Mouse (Mus musculus) skeletal muscle tissue, adult 2 months (tissue): Measurements from ENCODE around the gene Foxo1.

ENCODE experiments used
- DNase-seq: peaks from one replicate; pipeline ENCODE4 v3.0.0-alpha.2; 2012; ENCODE audit warnings: low read depth, low spot score

Foxo1 gene

DNA sequence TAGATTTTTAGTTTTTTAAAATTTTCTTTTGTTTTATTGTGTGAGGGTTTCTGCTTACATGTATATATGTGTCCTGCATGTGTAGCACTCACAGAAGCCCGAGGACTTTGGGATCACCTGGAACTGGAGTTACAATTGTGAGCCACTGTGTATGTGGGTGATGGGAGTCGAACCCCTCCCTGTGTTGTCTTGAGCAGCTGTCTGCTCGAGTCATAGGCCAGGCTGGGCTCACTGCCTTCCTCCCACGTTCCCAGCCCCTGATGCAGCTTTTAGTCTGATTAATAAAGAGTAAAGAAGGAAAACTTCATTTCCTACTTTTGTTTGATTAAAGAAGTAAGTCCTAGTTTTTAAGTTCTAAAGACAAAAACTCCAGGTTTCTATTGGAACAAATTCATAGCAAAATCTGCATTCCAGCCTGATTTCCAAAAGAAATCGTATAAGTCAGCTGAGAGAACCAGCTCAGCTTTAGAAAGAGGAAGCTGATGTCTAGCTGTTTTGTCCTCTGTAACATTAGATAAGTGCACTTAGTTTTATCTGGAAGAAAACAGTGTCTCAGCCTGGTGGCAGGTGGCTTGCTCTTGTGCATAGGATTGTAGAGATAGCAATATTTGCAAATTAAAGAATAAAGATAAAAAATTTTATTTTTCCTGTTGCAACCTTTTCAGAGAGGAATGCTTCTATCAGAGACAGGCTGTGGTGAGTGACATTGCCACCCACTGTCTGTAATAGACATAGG is 40.6 kb downstream of the Foxo1 start:
- no peak for DNase-seq

DNA sequence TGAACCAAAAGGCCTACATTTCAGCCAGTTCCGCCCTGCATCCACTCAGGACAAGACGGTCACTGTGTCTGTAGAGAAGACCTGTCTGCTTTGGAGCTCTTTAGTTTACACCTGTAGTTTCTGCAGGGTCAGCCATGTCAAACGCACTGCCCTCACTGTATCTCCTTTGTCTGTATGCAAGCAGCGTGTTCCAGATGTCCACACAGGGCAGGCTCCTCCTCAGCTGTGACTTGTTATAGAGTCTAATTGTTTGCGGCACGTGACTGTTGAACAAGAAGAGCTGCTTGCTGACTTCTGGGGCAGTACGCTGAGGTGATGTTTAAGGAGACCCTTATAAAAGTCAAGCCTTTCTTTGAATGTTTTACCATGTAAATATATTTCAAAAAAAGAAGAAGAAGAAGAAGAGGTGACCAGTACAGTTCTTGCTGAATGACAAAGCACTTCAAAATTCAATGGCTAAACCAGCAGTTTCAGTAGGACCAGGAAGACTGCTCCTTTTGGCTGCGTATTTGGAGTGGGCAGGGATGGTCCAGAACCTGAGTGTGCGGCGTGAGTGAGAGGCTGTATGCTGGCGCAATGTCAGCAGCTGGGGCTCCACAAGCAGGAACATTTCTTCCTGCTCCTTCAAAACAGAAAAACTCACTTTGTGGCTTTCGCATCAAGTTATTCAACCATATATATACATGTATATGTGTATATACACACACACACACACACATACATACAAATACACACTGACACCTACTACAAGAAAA is 52.6 kb downstream of the Foxo1 start:
- no peak for DNase-seq

DNA sequence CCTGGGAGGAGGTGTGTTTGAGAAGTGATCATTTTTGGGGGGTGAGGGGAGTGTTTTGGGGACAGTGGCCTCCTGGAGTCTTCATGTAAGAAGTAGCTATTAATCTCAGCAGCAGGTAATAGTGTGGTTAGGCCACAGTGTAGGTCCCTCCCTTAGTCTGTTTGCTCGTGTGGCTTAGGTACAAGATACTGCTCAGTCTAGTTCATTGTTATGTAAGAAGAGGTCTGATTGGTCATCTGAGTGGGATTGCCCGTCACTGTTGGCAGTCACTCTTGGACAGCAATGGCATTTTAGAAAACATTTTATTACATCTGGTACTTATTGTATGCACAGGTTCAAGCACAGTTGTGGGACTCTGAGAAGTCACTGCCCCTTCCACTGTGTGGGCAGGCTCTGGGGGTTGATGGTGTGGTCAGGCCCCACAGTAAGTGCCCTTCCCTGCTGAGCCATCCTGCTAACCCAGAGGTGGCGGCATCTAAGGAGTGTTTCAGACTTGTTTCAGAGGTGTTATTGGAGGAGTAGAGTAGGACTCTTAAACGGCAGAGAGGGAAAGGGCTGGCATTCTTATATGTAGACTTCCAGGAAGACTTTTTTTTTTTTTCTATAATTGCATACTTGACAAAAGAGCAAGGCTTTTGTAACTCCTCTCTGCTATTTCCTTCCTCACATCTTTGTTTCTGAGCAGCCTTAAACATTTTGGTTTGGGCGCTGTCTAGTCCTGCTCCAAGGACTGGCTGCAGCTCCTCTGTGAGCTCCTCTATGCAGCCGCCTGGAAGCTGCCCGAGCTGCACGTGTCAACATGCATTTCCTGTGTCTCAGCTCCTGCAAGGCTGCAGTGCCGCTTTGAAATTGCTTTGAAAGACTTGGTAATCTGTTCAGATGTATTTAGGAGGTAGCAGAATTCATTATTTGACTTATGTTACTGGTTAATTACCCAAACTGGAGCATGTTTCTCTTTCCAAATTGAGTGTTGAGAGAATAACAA is 54.6 kb downstream of the Foxo1 start:
- no peak for DNase-seq

DNA sequence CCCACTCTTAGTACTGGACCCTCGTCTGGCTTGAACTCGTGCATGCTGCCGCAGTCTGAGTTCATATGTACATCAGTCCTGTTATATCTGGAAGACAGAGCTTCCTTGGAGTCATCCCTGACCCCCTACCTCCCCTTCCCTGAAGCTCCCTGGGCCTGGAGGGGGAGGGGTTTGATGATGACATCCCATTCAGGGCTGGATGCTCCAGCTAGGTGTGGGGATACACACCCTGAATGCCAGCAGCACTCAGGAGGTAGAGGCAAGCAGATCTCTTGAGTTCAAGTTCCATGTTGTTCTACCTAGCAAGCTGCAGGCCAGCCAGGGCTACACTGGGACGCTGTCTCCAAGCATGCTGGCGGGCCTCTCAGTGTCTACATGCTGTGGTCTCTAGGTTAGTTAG is 56.9 kb downstream of the Foxo1 start:
- no peak for DNase-seq

DNA sequence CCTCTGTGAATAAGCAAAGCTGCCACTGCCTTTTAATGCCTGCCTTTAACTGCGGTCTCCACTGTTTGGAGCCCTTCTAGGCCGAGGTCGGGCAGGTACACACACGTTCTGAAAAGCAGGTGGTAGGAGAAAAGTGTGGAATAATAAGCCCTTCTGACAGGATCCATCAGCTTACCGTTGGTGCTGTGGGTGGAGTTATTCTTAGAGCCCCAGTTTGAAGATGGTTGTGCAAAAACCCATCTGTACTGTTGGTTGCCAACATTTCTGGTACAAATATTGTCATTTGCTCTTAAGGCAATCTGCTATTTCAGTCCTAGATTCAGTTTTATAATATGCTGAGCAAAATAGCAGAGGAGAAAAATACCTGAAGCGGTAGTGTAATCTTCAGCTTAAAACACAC is 58.6 kb downstream of the Foxo1 start:
- DNase-seq: no peak

DNA sequence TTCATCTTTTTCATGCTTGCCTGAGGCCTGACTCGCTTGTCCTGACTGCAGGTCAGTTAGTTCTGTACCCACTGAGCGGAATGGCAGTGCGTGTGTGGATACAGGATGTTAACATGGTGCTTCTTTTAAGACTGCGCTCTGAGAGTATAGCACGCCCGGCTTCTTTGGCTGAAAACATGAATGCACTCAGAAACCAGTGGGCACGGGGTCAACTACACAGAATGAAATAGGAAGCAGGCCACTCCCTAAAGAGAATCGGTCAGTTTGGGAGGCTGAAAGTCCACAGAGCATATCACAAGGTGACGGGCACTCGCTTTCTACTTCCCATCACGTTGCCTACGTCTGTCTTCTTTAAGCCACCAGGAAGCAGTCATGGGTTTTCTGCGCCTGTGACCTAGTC is 59.0 kb downstream of the Foxo1 start:
- DNase-seq: no peak

DNA sequence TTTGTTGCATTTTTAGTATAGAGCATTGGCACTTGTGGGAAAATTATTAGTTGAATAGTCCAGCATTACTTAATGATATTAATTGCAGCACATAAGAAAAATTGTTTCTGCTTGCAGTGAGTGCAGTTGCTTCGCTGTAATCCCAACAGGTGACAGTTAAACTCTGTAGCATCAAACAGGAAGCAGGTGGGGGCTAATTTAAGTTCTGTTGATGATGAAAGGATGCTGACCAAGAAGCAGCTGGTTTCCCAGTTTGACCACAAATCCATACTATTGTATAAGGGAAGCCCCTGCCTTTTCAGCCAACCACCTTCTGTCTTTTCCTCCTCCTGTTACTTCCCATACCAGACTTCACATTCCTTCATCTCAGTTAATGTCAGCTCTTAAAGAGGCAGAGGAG is 63.6 kb downstream of the Foxo1 start:
- no peak for DNase-seq

DNA sequence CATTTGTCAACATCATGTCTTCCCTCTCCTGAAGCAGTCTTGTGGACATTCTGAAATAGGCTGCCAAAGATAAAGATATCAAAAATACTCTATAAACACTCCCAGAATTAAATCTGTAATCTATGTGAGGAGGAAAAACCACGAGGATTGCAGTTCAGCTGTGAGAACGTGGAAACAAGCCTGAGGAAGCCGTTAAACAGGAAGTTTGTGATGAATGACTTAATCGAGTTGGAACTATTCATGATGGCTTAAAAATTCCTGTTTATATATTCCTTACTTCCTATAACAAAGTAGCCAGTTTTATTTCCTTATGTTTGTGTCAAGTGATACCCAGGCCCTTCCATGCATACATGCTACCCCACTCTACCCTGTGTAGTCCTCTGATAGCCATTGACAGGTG is 70.6 kb downstream of the Foxo1 start:
- DNase-seq: no peak

DNA sequence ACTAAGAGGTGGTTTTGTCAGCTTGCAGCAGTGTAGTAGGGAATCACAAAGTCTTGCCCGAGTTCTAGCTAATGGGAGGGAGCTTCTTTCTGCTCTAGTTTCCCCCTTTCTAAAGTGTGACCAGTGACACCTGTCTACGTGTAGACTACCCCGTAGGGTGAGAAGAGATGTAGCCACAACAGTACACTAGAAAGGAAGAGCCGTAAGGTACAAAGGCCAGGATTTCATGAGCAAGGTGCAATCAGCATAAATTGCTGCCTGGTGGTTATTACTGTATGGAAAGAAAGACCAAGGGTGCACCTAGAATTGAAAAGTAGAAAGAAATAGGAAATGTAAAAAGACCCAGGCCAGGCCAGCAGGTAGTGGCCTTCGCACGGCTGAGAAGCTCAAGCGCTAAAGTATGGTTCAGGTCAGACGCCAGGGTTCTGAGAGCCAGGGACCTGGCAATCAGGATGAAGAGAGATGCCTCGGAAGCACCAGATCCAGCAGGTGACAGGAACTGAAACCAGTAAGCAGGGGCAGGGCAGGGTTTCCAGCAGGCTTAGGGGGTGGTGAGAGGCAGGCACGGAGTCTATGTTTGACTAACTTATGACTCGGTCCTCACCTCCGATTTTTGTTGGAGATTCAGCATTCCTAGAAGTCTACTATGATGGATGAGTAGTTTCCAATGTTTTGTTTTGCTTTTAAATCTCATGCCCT is 72.3 kb downstream of the Foxo1 start:
- DNase-seq: no peak

DNA sequence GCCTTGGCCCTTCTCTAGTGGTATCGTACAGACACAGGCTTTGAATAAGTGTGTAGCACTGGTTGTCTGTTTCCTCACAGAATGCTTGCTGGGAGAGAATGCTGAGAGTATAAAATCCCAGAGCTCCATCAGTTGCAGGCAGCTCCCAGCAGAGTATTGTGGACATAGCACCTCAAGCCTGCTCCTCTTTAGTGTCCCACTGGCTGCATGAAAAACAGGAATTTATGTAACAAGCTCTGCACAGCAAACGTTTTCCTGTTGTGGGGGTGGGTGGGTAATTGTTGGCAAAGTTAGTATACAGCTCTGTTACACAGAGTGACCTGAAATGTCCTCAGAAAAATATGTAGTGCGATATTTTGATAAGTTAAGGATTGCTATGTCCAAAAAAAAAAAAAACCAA is 74.1 kb downstream of the Foxo1 start:
- DNase-seq: no peak

DNA sequence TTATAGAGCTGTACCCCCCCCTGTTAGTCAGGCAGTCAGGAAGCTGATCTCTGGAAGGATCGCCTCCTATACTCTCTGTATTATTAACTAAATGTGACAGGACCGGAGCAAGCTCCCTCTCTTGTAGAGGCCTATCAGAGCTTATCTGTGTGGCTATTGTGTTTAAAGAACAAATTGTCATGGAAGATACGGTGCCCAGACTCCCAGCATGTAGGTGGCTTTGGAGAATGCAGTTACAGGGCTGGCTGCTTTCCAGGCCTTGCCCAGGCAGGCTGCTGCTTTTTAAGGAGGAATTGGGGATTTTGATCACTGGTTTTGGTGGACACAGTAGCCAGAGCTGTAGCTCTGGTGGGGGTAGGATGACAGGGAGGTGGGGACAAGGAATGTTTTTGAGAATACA is 74.7 kb downstream of the Foxo1 start:
- DNase-seq: no peak

DNA sequence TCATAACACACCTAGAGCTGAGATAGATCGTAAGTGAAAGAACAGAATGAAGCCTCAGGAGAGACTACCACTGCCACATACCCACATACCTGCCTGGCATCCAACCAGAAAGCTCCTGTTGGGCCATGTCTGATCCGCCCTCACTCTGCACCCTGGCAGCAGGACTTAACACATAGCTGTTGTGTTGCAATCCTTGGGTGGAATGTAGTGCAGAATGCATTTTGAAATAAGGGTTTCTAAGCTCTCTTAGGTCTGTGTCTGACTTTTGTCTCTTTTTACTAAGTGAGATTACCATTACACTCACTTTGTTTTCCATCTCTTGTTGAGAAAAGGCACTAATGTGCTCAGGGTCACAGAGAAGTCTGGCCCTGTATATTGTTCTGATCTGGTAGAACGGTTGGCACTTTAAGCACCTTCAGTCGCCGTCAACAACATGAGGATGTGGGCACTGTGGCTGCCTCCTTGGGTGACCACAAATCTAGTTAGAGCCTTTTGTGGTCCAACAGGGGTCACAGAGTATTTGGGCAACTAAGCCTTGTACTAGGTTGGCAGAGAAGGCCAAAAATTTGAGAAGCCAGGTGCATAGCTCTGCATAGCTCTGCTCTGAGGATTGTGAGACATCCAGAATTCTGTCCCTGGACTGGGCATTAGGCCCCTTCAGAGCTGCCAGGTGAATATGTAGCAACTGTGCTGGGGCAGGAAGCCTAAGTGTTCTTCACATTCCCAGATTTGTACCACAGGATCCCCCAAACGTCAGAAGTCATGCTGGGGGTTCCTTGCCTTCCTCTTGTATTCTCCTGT is 75.3 kb downstream of the Foxo1 start:
- no peak for DNase-seq

DNA sequence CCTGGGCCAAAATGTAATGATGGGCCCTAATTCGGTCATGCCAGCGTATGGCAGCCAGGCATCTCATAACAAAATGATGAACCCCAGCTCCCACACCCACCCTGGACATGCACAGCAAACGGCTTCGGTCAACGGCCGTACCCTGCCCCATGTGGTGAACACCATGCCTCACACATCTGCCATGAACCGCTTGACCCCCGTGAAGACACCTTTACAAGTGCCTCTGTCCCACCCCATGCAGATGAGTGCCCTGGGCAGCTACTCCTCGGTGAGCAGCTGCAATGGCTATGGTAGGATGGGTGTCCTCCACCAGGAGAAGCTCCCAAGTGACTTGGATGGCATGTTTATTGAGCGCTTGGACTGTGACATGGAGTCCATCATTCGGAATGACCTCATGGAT is 77.7 kb downstream of the Foxo1 start:
- DNase-seq: no peak

DNA sequence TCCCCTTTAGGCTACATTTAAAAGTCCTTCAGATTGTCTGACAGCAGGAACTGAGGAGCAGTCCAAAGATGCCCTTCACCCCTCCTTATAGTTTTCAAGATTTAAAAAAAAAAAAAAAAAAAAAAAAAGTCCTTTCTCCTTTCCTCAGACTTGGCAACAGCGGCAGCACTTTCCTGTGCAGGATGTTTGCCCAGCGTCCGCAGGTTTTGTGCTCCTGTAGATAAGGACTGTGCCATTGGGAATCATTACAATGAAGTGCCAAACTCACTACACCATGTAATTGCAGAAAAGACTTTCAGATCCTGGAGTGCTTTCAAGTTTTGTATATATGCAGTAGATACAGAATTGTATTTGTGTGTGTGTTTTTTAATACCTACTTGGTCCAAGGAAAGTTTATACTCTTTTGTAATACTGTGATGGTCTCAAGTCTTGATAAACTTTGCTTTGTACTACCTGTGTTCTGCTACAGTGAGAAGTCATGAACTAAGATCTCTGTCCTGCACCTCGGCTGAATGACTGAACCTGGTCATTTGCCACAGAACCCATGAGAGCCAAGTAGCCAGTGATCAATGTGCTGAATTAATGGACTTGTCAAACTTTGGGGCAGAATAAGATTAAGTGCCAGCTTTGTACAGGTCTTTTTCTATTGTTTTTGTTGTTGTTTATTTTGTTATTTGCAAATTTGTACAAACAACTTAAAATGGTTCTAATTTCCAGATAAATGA is 79.0 kb downstream of the Foxo1 start:
- no peak for DNase-seq

DNA sequence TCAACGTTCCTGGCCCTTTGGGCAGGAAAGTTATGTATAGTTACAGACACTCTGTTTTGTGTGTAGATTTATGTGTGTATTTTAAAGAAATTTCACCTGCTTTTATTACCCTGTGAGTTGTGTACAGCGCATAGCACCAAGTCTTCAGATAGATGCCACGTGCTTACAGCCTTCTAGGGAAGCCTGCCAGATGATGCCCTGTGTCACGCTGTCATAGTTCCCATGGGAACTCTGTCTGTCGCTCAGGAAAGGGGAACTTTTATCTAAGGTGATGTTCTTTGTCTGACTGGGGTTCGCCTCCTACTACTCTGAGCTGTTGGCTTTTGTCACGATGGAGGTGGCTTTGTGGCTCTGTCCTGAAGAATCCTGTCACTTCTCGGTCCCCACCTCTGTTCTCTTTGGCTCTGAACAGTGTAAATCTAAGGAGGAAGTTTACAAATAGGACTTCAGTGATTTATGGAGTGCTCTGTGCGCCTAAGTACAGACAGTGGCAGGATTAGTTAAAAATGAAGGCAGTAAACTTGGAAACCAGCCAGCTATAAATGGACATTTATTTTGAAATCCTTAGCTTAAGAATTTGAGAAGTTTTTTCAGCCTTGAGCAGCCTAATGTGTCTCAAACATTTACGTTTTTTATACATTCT is 80.0 kb downstream of the Foxo1 start:
- DNase-seq: no peak

DNA sequence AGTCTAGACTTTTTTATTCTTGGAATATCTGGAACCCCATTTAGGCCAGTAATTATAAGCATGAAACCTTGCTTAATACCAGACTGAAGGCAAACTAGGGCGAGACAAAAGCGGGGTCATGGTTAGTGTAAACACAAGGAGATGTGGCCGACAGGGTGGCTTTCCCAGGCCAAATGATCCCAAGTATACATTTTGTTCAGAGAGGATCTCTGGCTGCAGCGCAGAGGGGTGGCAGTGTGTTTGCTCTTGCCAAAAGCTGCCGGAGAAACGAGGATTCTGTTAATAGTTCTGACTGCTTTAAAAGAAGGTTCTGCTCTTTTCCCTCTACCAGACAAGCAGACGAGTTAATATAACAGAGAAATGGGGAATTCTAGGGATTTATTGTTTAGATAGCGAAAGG is 82.5 kb downstream of the Foxo1 start:
- DNase-seq: no peak

DNA sequence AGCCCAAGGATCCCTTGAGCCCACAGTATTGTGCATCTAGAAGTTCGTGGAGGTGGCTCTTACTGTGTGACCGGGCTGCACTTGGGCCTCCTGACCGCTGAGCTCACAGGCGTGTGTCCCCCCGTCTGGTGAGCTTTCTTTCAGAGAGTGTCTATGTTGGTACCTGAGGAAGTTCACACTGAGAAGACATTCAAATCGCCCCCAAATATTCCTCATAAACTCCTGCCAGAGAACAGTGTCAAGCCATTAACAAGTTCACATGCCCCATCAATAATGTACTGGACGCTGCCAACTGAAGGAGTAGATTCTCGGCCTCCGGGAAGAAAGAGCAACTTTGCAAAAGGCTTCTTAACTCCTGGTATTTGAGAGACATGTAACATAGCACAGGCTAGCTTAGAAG is 83.8 kb downstream of the Foxo1 start:
- DNase-seq: no peak

DNA sequence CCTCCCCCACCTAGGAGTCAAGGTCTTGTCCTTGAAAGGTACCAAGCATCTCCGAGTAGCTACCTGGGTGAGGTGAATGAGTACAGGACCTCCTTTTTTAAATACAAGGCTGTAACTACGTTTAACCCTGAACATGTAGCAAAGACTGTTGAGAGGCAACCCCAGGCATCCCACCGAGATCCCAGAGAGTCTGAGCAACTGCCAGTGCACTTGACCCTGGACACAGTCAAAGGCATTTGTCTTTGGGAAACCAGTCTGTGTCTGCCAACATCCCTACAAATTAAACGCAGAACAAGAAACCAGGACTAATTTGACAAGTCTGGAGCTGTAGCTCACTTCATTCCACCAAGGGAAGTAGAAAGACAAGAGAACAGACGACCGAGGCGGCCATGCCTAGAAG is 86.1 kb downstream of the Foxo1 start:
- DNase-seq: no peak

DNA sequence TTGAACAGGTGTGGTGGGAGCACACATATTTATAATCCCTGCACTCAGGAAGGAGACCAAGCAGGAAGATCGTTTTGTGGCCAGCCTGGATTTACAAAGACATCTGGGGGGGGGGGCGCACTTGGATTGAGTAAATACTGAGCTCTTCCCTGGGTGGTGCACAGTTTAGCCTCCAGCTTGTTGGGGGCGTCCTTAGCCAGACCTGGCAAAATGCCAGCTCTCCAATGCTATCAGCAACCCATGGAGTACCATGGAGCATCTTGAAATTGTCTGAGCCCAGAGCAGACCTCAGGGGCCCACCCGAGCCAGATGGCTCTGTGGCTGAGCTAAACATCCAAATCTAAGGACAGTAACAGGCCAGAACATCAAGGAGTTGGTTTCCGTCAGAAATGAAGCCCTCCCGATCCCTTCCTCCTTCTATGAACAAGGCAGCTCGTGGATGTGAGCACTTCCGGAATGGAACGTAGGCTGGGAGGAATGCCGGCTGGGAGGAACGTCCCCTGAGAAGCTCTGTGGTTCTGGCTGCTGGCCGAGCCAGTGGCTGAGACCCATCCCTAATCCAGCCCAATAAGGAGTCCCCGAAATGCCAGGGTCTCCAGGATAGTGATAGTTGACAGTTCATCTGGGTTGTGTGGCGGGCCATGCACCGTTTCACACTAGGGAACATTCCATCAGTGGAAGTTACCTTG is 89.3 kb downstream of the Foxo1 start:
- DNase-seq: no peak
